Mouse (Mus musculus) left cerebral cortex, postnatal 4 days (tissue): ENCODE results near the gene Exoc3l2. TPM values are rescaled to one million over a fixed set of nuclear protein-coding genes. Genes with fewer than 3 reads are reported as not detected.

Source experiments
- total RNA-seq, 2 experiments: library from RNA; stranded (reverse); gene quantifications; 2 replicates each; pipeline ENCODE4 v1.2.3; 2021

Gene Exoc3l2
- total RNA-seq, 2 experiments from 2014 or later: 0.42 to 0.46 TPM

Other genes with a start within 250 kb of the Exoc3l2 start
- gene Opa3, start 235.0 kb upstream of the Exoc3l2 start, total RNA-seq: 10 to 100 TPM; 33.8 to 35.0 TPM
- gene Vasp, start 191.5 kb upstream of the Exoc3l2 start, total RNA-seq: 10 to 100 TPM; 45.3 to 46.6 TPM
- gene Ppm1n, start 183.3 kb upstream of the Exoc3l2 start, total RNA-seq: under 1 TPM; 0.60 to 0.64 TPM
- gene Rtn2, start 180.7 kb upstream of the Exoc3l2 start, total RNA-seq: 100 to 1,000 TPM; 154 to 161 TPM
- gene Fosb, start 153.3 kb upstream of the Exoc3l2 start, total RNA-seq: 1 to 10 TPM; 1.2 to 1.3 TPM
- gene Ercc1, start 118.6 kb upstream of the Exoc3l2 start, total RNA-seq: 10 to 100 TPM; 60.1 to 70.9 TPM
- gene Cd3eap, start 103.8 kb upstream of the Exoc3l2 start, total RNA-seq: 10 to 100 TPM; 15.9 to 18.7 TPM
- 1 to 10 TPM; 6.0 to 6.4 TPM for gene Ppp1r13l, start 103.6 kb upstream of the Exoc3l2 start, total RNA-seq
- 10 to 100 TPM; 46.1 to 62.8 TPM for gene Ercc2, start 81.3 kb upstream of the Exoc3l2 start, total RNA-seq
- gene Klc3, start 59.2 kb upstream of the Exoc3l2 start, total RNA-seq: 1 to 10 TPM; 1.2 to 1.3 TPM
- not detected for gene Ckm, start 58.6 kb upstream of the Exoc3l2 start, total RNA-seq
- gene Mark4, start 4.5 kb upstream of the Exoc3l2 start, total RNA-seq: 100 to 1,000 TPM; 118 to 119 TPM
- gene Bloc1s3, start 45.0 kb downstream of the Exoc3l2 start, total RNA-seq: 1 to 10 TPM; 8.5 to 8.8 TPM
- gene Trappc6a, start 45.1 kb downstream of the Exoc3l2 start, total RNA-seq: 10 to 100 TPM; 17.9 to 19.0 TPM
- under 1 TPM; 0.90 to 0.91 TPM for gene Nkpd1, start 54.5 kb downstream of the Exoc3l2 start, total RNA-seq
- 10 to 100 TPM; 81.1 to 85.1 TPM for gene Ppp1r37, start 99.7 kb downstream of the Exoc3l2 start, total RNA-seq
- gene Zfp296, start 114.0 kb downstream of the Exoc3l2 start, total RNA-seq: under 1 TPM; 0.22 to 0.24 TPM
- gene Gemin7, start 114.3 kb downstream of the Exoc3l2 start, total RNA-seq: 10 to 100 TPM; 56.0 to 58.2 TPM
- gene Clasrp, start 141.2 kb downstream of the Exoc3l2 start, total RNA-seq: 100 to 1,000 TPM in 1 of 2 experiments, 10 to 100 TPM in 1; 98.0 to 106 TPM
- gene Relb, start 166.1 kb downstream of the Exoc3l2 start, total RNA-seq: 1 to 10 TPM; 5.5 to 7.5 TPM
- gene Clptm1, start 201.7 kb downstream of the Exoc3l2 start, total RNA-seq: 100 to 1,000 TPM; 105 to 115 TPM
- not detected for gene Apoc2, start 214.6 kb downstream of the Exoc3l2 start, total RNA-seq
- not detected for gene Gm44805, start 218.1 kb downstream of the Exoc3l2 start, total RNA-seq
- gene Apoc4, start 218.1 kb downstream of the Exoc3l2 start, total RNA-seq: not detected
- 1 to 10 TPM; 2.1 to 3.6 TPM for gene Apoc1, start 229.3 kb downstream of the Exoc3l2 start, total RNA-seq
- gene Apoe, start 235.9 kb downstream of the Exoc3l2 start, total RNA-seq: 100 to 1,000 TPM; 576 to 662 TPM